Mouse (Mus musculus): ENCODE results near the gene Amhr2. TPM values are rescaled to one million over a fixed set of nuclear protein-coding genes. Genes with fewer than 3 reads are reported as not detected.

Gene Amhr2
- polyA plus RNA-seq, 1 experiment from 2014 or later, result not detected

Other genes with a start within 250 kb of the Amhr2 start
- 67.5 and 71.1 TPM in 2 replicates for gene Zfp740, start 242.1 kb upstream of the Amhr2 start, polyA plus RNA-seq (2014; fragmentation: Nextera tagmentation; extraction: Ambion mirVana)
- 37.3 and 37.5 TPM in 2 replicates for gene Csad, start 240.6 kb upstream of the Amhr2 start, polyA plus RNA-seq (2014; fragmentation: Nextera tagmentation; extraction: Ambion mirVana)
- gene Itgb7, start 213.4 kb upstream of the Amhr2 start, polyA plus RNA-seq (2014; fragmentation: Nextera tagmentation; extraction: Ambion mirVana), result 0.57 and 0.71 TPM in 2 replicates
- 118 and 119 TPM in 2 replicates for gene Rarg, start 187.8 kb upstream of the Amhr2 start, polyA plus RNA-seq (2014; fragmentation: Nextera tagmentation; extraction: Ambion mirVana)
- 0.88 and 1.1 TPM in 2 replicates for gene Gm9918, start 174.8 kb upstream of the Amhr2 start, polyA plus RNA-seq (2014; fragmentation: Nextera tagmentation; extraction: Ambion mirVana)
- 58.5 and 62.8 TPM in 2 replicates for gene Mfsd5, start 165.9 kb upstream of the Amhr2 start, polyA plus RNA-seq (2014; fragmentation: Nextera tagmentation; extraction: Ambion mirVana)
- gene Espl1, start 149.1 kb upstream of the Amhr2 start, polyA plus RNA-seq (2014; fragmentation: Nextera tagmentation; extraction: Ambion mirVana), result 43.3 and 46.9 TPM in 2 replicates
- gene Pfdn5, start 119.3 kb upstream of the Amhr2 start, polyA plus RNA-seq (2014; fragmentation: Nextera tagmentation; extraction: Ambion mirVana), result 463 and 490 TPM in 2 replicates
- 122 and 133 TPM in 2 replicates for gene Myg1, start 113.7 kb upstream of the Amhr2 start, polyA plus RNA-seq (2014; fragmentation: Nextera tagmentation; extraction: Ambion mirVana)
- gene Aaas, start 94.6 kb upstream of the Amhr2 start, polyA plus RNA-seq (2014; fragmentation: Nextera tagmentation; extraction: Ambion mirVana), result 115 and 116 TPM in 2 replicates
- 1.7 and 2.3 TPM in 2 replicates for gene Sp7, start 78.2 kb upstream of the Amhr2 start, polyA plus RNA-seq (2014; fragmentation: Nextera tagmentation; extraction: Ambion mirVana)
- gene Sp1, start 39.2 kb upstream of the Amhr2 start, polyA plus RNA-seq (2014; fragmentation: Nextera tagmentation; extraction: Ambion mirVana), result 11.8 and 13.3 TPM in 2 replicates
- 79.5 and 80.9 TPM in 2 replicates for gene Prr13, start 13.7 kb downstream of the Amhr2 start, polyA plus RNA-seq (2014; fragmentation: Nextera tagmentation; extraction: Ambion mirVana)
- 284 and 287 TPM in 2 replicates for gene Pcbp2, start 25.2 kb downstream of the Amhr2 start, polyA plus RNA-seq (2014; fragmentation: Nextera tagmentation; extraction: Ambion mirVana)
- gene Gm10337, start 58.4 kb downstream of the Amhr2 start, polyA plus RNA-seq (2014; fragmentation: Nextera tagmentation; extraction: Ambion mirVana), result 6.1 TPM in 1 of 2 replicates, not detected in the other
- 14.3 and 18.2 TPM in 2 replicates for gene Map3k12, start 71.7 kb downstream of the Amhr2 start, polyA plus RNA-seq (2014; fragmentation: Nextera tagmentation; extraction: Ambion mirVana)
- gene Tarbp2, start 72.8 kb downstream of the Amhr2 start, polyA plus RNA-seq (2014; fragmentation: Nextera tagmentation; extraction: Ambion mirVana), result 109 and 110 TPM in 2 replicates
- 1.6 and 2.2 TPM in 2 replicates for gene Npff, start 79.6 kb downstream of the Amhr2 start, polyA plus RNA-seq (2014; fragmentation: Nextera tagmentation; extraction: Ambion mirVana)
- not detected in 2 replicates for gene Gm28047, start 179.7 kb downstream of the Amhr2 start, polyA plus RNA-seq (2014; fragmentation: Nextera tagmentation; extraction: Ambion mirVana)
- 19.7 and 22.4 TPM in 2 replicates for gene Atf7, start 180.1 kb downstream of the Amhr2 start, polyA plus RNA-seq (2014; fragmentation: Nextera tagmentation; extraction: Ambion mirVana)
- gene Atp5g2, start 227.0 kb downstream of the Amhr2 start, polyA plus RNA-seq (2014; fragmentation: Nextera tagmentation; extraction: Ambion mirVana), result 63.9 and 73.3 TPM in 2 replicates

All from limb, embryonic 11.5 days (tissue).